Mouse (Mus musculus): ENCODE results near the gene Cul5.

- TF ChIP-seq CTCF (IDR thresholded peaks at IDR 0.05; ENCODE audit: extremely low read depth, insufficient read length, insufficient replicate concordance, low read depth, low read length) (no peak), POLR2A (IDR thresholded peaks at IDR 0.05; ENCODE audit: low read depth, low read length) (no peak)
Observed at GRCm38 (mm10) chr9:53601541-53601940, 68.3 kb downstream of the Cul5 start.

All from small intestine, adult 2 months (tissue).